ENCODE assay signal across 10 mouse cellular contexts in the genomic region with DNA sequence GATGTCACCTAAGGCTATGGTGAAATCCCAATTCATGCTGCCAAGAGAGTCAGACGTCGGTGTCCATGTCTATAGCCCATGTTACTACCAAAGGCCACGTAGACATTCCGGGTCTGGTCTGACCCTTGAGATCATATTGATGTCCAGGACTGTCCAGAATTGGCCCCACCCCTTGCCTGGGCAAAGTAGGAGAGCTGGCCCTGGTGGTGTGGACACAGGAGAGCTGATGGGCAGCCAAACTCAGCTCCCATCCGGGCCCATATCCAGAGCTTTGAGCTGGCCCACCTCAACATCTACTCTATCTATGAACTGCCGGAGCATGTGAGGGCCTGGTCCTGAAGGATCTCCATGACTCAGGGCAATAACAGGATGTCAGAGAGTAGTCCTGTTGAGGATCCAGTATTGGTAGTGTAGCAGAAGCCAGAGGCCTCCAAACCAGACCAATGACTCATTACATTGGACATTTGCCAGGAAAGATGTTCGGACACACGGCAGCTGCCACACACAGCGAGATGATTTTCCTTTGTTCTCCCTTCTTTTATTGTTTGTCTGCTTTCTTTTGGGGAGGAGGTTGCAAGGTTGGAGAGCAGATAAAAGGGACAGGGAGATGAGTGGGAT. TPM values are rescaled to one million over a fixed set of nuclear protein-coding genes. Genes with fewer than 3 reads are reported as not detected.
DNase-seq lines count a peak whose midpoint lies in the region; ATAC-seq and TF ChIP-seq lines count a peak whose summit lies in the region.
"Had no signal": no experiment of that assay in that cellular context is flagged by ENCODE, and none has a peak within 500 bp of the region (broad histone marks: within the 10 kb centered on the region; RNA-seq: fewer than 3 reads in every experiment).

No protein-coding gene starts in this region.

- CTCF ChIA-PET in Patski (lab: Charles Lee), result no interaction called here

- intact Hi-C loops in heart, postnatal 14 days (cut with DNase I), result no loop called here

- peak; percentile 92 for DNase-seq in heart, adult 11 months
- no peak for DNase-seq in heart, postnatal 14 days
- DNase-seq in 3T3-L1 (ENCODE audit: low read depth, low spot score) (peak; percentile 84), Patski (ENCODE audit: low read depth, low spot score) (peak; percentile 12)
- peak; percentile 20 for DNase-seq in fibroblast of lung, adult 2 months (ENCODE audit: low read depth)
- DNase-seq in kidney, postnatal 25 days, result no peak
- DNase-seq: layer of hippocampus, postnatal 36 days; thymus, adult 2 months had no signal

- ATAC-seq in Patski, result no peak
- ATAC-seq in megakaryocyte progenitor cell, adult 5-6 weeks (replicated peaks; ENCODE audit: poor library complexity), result no peak

- POLR2A ChIA-PET in Patski (lab: Charles Lee), result no interaction called here

- in situ Hi-C loops in Patski (cut with MboI; ENCODE audit: low pct_unique_long_range_greater_than_20kb), result loop anchor here (25.0 kb wide), 1 partner anchor 1936 kb away; no protein-coding TSS in a partner anchor

- no peak for TF ChIP-seq CTCF in Patski (IDR thresholded peaks at IDR 0.05)

- no peaks in the 10 kb centered on the region for H3K27me3 ChIP-seq in Patski
- H3K27me3 ChIP-seq: limb, embryonic 12.5 days had no signal

RNA-seq across cellular contexts. Expression of a gene that starts 3.4 kb away (rescaled TPM):
- total RNA-seq in heart, postnatal 14 days (2021), result under 1 TPM; 0.45 to 0.54 TPM
- 3.5 TPM for polyA plus RNA-seq in Patski (2021)
- 4.4 and 6.3 TPM in 2 replicates for total RNA-seq in megakaryocyte progenitor cell, adult 5-6 weeks (2015)
- 4.4 and 6.9 TPM in 2 replicates for total RNA-seq in megakaryocyte progenitor cell, adult 5-6 weeks (2017)

RNA-seq across cellular contexts. Expression of a gene that starts 36.2 kb away (rescaled TPM):
- total RNA-seq in heart, postnatal 14 days (2021), result 1 to 10 TPM; 5.8 to 7.7 TPM
- 9.4 TPM for polyA plus RNA-seq in Patski (2021)
- 9.3 and 16.0 TPM in 2 replicates for total RNA-seq in megakaryocyte progenitor cell, adult 5-6 weeks (2015)
- total RNA-seq in megakaryocyte progenitor cell, adult 5-6 weeks (2017), result 13.4 and 33.3 TPM in 2 replicates

RNA-seq across cellular contexts. Expression of a gene that starts 59.8 kb away (rescaled TPM):
- 1 to 10 TPM; 2.9 to 3.3 TPM for total RNA-seq in heart, postnatal 14 days (2021)
- polyA plus RNA-seq in Patski (2021), result 94.5 TPM
- total RNA-seq in megakaryocyte progenitor cell, adult 5-6 weeks (2015), result 12.3 and 24.5 TPM in 2 replicates
- total RNA-seq in megakaryocyte progenitor cell, adult 5-6 weeks (2017), result 8.0 and 13.7 TPM in 2 replicates

Comparison
In these comparisons a context has a peak if more than half of its experiments do, and no peak if none do; other contexts are left out.
1. DNase-seq: peak in heart, adult 11 months (single experiment), 3T3-L1 (single experiment), Patski (single experiment) and fibroblast of lung, adult 2 months (single experiment); none in heart, postnatal 14 days (0 of 2) and kidney, postnatal 25 days (0 of 2).